Mouse (Mus musculus) layer of hippocampus, postnatal 14 days (tissue): ENCODE data around the gene Atp5k. TPM values are rescaled to one million over a fixed set of nuclear protein-coding genes. Genes with fewer than 3 reads are reported as not detected.

Experiments used
- DNase-seq, 2 experiments: peaks; one replicate each; pipeline ENCODE4 v3.0.0; 2021 to 2022; ENCODE audit warnings: low spot score in 2 of 2, mixed read lengths in 1 of 2
- long read RNA-seq, 2 experiments: library from polyadenylated mRNA; stranded (forward); transcript quantifications; one replicate each; pipeline ENCODE4 v2.0.0; 2021
- total RNA-seq, 2 experiments: library from RNA; stranded (reverse); gene quantifications; 2 replicates each; pipeline ENCODE4 v1.2.3; 2021

The Atp5k gene
- 100 to 1,000 TPM; 331 to 343 TPM for total RNA-seq
- long read RNA-seq, experiment 1, transcript Atp5k-203 (3 exons, 563 nt), result minor isoform, 6 of 171 reads
- long read RNA-seq, experiment 1, transcript Atp5k-201 (4 exons, 371 nt), result major isoform, 156 of 171 reads
- long read RNA-seq, experiment 1, partial matches to known transcripts, result 2 of 171 reads
- long read RNA-seq, experiment 1, other reads (novel, unspliced or antisense), result 3 of 171 reads
- long read RNA-seq, experiment 2, transcript Atp5k-203 (3 exons, 563 nt), result minor isoform, 13 of 468 reads
- long read RNA-seq, experiment 2, transcript Atp5k-201 (4 exons, 371 nt), result major isoform, 448 of 468 reads
- long read RNA-seq, experiment 2, partial matches to known transcripts, result 4 of 468 reads
- long read RNA-seq, experiment 2, other reads (novel, unspliced or antisense), result 2 of 468 reads

DNA sequence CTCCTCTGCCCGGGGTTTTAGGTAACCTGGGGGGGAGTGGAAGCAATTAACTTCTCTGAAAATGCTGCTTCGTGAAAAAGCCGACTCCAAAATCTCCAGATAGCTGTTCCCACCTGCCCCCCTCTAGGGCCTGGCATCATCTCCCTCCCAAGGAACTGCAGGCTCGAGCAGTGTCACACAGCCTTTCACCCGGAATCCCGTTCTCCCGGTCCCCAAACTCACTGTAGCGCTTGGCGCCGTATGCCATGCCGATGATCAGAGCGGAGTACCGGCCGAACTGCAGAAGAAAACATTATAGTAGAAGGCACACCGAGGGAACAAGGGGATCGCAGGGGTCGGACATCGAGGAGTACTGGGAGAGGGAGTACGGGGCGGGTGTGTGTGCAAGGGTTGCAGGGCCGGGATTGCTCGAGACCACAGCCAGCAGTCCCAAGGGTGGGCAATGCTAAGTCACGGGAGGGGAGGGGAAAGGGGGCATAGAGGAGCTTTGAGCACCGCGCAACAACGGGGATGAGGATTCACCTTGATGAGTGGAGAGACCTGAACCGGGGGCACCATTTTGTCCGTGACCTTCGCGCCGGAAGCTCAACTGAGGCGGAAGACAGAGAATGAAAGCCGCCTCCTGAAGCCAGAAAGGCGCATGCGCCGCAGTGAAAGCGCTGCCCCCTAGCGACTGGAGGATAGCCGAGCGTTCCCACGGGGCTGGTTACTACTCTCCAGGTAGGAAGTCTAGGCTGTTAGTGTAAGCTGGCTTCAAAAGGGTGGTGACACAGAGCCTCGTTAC is at the start of gene Atp5k:
Atp5k (minus strand) TSS at position 645 of the 784 bp plus-strand sequence.
- DNase-seq, result peak; percentile 91 to 96

- DNase-seq, result no peak
Observed at GRCm38 (mm10) chr5:108483006-108483405, 48.8 kb upstream of the Atp5k start.

GRCm38 (mm10) chr5:108475977-108476376 is 41.7 kb upstream of the Atp5k start:
- peak in 1 of 2 experiments; percentile 43 for DNase-seq

GRCm38 (mm10) chr5:108473737-108474136 is 39.5 kb upstream of the Atp5k start:
- DNase-seq, result no peak

- no peak for DNase-seq
Observed at GRCm38 (mm10) chr5:108469617-108470016, 35.4 kb upstream of the Atp5k start.

DNA sequence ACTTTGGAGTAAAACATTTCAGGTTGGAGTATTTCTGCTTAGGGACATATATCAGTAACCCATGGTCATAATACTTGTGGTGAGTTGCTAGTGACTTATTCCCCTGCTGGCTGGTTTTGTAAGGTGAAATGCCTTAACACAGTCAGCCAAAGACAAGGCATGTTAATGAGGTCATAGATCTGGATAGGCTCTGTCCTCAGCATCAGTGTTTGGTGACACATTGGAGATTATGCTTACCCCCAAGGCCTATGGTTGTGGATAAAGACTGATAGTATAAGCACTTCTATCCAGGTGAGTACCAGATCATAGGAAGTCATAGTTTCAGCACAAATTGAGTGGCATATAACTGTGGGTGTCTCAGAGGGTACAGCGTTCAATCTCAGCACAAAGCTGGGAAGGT is 32.4 kb upstream of the Atp5k start:
- no peak for DNase-seq

GRCm38 (mm10) chr5:108465131-108465891 is 31.1 kb upstream of the Atp5k start:
- DNase-seq, result no peak

GRCm38 (mm10) chr5:108462446-108462845 is 28.2 kb upstream of the Atp5k start:
- no peak for DNase-seq

DNA sequence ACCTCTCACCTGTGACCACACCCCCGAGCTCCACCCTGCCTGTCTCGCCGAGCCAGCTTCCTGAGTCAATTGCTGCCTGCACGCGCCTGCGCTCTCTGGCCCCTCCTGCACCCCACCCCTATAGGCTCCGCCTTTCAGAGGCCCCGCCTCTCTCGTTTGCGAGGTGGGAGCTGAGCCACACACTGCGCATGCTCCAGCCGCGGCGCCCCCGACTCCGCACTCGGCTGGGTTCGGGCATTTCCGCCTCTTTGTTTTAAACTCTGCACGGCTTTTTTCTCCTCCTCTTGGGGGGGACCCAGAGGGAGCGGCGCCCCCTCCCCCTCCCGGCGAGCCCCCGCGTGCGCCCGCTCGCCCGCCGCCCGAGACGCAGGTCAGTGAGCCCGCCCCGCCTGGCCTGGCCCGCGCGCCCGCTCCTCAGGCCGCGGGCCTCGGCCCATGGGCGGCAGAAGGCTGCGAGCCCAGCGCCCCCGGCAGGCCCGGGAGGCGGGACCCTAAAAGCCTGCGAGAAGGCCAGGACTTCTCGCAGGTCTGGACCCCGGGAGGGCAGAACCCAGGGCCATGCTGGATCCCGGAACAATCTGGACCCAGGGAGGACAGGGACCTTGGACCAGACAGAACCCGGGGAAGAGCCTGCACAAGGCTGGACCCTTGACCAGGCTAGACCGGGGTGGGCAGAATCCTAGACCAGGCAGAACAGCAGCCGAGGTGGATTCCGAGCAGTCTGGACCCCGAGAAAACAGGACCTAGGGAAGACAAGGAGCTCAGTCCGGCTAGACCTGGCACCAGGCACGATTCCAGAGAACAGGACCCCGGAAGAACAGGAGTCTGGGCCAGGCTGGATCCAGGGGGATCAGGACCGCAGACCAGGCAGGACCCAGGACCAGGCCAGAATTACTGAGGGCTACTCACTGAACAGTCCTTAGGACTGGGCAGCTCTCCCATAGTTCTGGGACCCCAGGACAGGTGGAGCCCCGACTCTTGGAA is 27.1 kb upstream of the Atp5k start, which contains the start of gene Pcgf3:
Pcgf3 (plus strand) TSS at position 151 of the 984 bp plus-strand sequence.
- peak; percentile 97 to 98 for DNase-seq

GRCm38 (mm10) chr5:108460461-108460860 is 26.2 kb upstream of the Atp5k start:
- no peak for DNase-seq

DNA sequence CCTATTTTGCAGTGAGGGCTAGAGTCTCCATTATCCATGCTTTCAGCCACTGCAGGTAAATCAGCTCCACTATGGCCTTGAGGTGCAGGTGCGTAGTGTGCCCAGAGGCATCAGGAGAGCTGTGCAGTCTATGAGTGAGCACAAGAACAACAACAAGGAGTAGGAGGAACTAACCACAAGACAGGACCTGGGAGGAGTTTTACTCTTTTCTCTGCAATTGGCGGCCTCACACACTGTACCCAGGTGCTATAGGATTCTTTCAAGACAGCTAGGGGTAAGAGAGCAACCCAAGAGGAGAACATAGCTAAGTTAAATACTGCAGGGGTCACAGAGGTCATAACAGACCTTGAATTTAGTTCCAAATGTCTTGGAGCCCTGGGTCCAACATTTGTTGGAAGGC is 24.5 kb upstream of the Atp5k start:
- no peak for DNase-seq

DNA sequence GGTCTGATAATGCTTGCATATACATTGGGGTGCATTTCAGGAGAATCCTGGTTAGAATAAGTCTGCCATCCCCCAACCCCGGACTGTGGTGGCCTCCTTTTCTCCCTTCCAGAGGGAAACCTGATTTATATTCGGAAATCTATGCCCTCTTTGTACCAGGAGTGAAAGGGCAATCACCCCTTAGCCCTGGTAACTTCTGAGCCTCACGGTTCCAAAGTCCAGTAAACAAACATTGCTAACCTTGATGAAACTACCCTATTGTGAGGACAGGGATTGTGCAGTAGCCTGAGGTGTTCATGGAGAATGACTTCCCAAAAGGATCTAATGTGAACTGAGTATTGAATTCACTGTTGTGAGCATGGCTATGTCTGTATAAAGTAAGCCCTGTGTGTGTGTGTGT is 19.8 kb upstream of the Atp5k start:
- no peak for DNase-seq

DNA sequence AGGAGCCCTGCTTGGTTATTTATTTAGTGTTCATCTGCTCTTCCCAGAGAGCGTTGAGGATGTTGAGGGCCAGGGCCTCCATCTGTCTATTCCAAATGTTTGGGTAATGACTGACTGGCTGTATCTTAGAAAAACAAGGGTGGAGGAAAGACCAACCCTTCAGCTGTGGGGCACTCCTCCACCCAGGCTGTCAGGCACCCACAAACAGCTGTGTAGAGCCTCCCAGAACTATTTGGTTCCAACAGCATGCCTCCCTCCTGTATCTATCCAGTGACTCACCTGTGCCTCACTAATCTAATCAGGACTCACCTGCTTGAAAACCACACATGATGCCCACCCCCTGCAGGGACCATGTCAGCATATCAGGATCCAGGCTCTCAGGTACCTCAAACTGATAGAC is 18.2 kb upstream of the Atp5k start:
- no peak for DNase-seq

- DNase-seq, result no peak
Observed at GRCm38 (mm10) chr5:108451611-108452010, 17.4 kb upstream of the Atp5k start.

DNA sequence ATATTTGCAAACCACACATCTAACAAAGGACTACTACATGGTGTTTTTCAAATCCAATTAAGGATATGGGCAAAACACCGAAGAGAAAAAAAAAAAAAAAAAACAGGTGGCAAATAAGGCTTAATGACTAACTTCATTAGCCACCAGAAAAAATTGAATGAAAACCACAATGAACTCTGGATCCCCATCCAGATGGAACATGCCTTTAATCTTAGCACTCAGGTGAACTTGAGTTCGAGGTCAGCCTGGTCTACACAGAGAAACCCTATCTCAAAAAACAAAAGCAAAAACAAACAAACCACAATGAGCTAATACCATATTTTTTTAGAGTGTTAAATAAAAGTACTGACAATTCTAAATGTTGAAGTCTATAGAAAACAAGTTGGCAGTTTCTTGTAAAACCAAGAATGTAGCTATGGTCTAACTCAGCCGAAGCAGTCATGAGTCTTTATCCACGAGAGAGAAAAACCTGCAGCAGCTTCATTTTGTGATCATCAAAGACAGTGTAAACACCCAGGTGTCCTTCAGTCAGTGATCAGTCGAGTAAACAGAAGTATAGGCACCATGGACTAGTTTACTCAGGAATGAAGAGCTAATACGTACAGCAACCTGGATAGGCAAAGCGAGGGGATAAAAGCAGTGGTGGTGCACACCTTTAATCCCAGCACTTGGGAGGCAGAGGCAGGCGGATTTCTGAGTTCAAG is 16.7 kb upstream of the Atp5k start:
- DNase-seq, result no peak

DNA sequence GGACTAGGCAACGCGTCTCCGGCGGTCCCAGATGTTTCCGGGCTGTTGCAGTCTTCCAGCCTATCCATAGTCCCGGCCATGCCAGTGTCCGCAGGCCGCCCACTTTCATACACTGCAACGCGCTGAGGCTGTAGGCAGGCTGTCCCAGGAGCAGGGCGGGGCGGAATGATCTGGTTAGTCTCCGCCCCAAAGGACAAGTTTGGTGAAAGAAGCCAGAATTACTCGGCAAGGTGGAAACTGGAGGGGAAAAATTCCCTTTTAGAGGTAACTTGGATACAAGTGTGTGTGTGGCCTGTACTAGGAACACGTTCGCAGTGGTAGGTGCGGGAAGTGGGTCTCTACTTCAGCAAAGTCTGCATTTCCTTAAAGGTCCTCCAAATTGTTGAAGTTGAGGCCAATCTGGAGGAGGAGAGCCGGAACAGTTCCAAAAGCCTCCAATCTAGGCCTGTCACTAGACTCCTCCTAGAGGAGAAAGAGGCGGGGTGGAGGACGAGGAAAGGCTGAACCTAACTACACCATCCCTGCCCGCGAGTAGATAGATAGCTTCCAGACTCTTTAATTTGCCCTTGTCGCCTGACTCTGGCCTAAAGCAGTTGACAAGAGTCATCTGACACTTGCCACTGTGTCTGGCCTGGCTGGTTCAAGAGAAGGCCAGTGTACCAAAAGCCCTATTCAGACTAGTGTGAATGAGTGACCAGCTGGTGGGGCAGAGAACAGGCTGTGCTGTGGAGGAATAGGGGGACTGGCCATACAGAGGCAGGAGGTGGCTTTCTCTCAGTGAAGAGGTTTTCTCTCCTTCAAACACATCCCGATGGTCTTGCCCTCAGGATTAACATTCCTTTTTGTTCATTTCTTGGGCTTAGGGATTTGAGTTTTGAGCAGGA is 14.8 kb upstream of the Atp5k start, which contains the start of gene Mfsd7a:
Mfsd7a (minus strand) TSS at position 107 of the 884 bp plus-strand sequence.
- no peak for DNase-seq

DNA sequence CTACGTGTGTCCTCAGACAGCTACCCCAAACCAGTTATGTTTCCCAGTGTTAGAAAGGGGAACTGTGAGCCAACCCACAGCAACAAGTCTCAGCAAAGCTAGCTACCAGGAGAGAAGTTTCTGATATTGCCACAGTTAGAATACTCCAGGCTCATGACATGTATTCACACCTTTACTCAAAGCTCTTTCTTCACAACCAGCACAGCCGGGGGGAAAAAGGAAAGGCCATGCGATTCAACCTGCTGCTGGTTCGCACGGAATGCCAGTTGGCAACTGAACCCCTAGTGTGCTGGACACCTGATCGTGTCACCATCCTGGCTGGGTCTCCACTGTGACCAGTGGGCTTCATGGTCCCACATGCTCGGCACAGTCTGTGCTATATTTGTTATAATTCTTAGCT is 13.6 kb upstream of the Atp5k start:
- DNase-seq, result no peak

DNA sequence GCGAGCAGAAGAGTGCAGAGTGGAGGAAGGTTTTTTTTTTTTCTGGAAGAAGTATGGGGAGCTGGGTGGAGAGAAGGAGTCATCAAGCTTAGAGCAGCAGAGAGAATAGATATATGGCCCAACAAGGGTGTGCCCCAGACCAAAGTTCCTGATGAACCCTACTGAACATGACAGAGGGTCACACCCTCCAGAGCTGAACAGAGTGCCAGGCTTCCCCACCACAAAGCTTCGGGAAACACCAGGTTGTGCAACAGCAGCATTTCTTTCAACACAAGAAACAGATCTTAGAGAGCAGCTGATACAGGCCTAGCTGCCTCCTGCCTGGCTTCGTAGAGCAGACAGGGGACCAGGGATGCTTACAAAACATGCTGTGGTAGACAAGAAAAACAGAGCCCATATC is 12.7 kb upstream of the Atp5k start:
- no peak for DNase-seq

- DNase-seq, result no peak
Observed at GRCm38 (mm10) chr5:108436101-108436500, 1.9 kb upstream of the Atp5k start.
